Mouse (Mus musculus) layer of hippocampus, adult 18-20 months (tissue): Measurements from ENCODE around the gene Tars2. TPM values are rescaled to one million over a fixed set of nuclear protein-coding genes. Genes with fewer than 3 reads are reported as not detected.
A peak's percentile ranks its signal among the peaks of the same experiment; 100 is the strongest.
"Not testable (repeated sequence)": the region's sequence is repeated elsewhere in the genome, so short reads cannot be mapped to it uniquely, and the experiment has no call there.

Source experiments
- DNase-seq, 2 experiments: peaks; one replicate each; pipeline ENCODE4 v3.0.0; 2022; ENCODE audit warnings: low spot score in 2 of 2
- long read RNA-seq: library from polyadenylated mRNA; stranded (forward); transcript quantifications from one replicate; pipeline ENCODE4 v2.0.0, GENCODE M21; 2021
- total RNA-seq, 2 experiments: library from RNA; stranded (reverse); gene quantifications; 2 replicates each; pipeline ENCODE4 v1.2.3; 2021

Tars2 gene
- 10 to 100 TPM; 41.5 to 41.7 TPM for total RNA-seq
- long read RNA-seq, transcript Tars2-201 (18 exons, 2,400 nt) = major isoform, 39 of 67 reads
- long read RNA-seq, partial matches to known transcripts = 2 of 67 reads
- long read RNA-seq, other reads (novel, unspliced or antisense) = 25 of 67 reads

DNA sequence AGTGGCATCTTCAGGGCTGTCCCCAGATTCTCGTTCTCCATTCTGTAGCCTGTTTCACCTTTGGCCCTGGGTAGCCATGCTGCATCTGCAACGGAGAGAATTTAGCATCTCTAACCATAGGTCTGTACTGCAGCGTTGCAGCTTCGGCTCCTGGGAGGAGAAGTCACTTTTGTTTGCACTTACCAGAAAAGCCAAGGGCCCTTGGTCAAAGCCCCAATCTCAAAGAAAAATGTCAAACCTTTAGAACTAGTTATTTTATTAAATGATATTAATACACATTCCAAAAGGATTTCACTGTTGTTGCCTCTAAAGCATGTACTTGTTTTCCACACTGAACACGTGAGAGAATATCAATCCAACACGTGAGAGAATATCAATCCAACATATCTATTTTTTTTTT, at the start of gene Tars2:
Gene Tars2 (minus strand): TSS at position 101 of the 400 bp plus-strand sequence.
- DNase-seq = no peak

GRCm38 (mm10) chr3:95808384-95808783, 48.4 kb upstream of the Tars2 start:
- DNase-seq = no peak

DNA sequence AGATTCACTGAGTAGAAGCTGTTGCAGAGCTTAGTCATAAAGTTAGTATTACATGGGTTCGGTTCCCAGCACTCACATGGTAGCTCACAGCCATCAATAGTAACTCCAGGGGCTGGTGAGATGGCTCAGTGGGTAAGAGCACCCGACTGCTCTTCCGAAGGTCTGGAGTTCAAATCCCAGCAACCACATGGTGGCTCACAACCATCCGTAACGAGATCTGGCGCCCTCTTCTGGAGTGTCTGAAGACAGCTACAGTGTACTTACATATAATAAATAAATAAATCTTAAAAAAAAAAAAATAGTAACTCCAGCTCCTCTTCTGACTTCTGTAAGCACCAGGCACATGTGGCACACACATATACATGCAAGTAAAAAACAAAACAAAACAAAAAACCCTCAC, 47.6 kb upstream of the Tars2 start:
- DNase-seq = not testable (repeated sequence)

- no peak for DNase-seq
These were observed 46.7 kb upstream of the Tars2 start for GRCm38 (mm10) chr3:95806677-95807076.

- no peak for DNase-seq
These were observed 43.8 kb upstream of the Tars2 start for GRCm38 (mm10) chr3:95803851-95804250.

DNA sequence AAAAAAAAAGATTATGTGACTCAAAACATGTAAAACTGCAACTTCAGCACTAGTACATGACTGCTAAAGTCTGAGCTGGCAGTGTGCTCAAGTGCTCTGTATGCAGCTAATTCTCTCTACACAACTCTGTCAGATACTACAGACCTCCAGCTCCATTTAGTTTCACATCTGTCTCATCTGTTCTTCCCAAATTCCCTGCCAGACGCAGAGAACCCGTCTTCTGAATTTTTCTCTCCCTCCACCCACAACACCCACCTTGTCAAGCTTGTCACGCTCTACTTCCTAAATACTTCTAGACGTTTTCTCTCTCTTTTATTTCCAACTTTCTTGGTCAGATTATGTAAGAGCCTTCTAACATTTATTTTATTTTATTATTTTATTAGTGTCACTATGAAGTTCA, 38.8 kb upstream of the Tars2 start:
- DNase-seq = no peak

GRCm38 (mm10) chr3:95794299-95794698, 34.3 kb upstream of the Tars2 start:
- DNase-seq = no peak

DNA sequence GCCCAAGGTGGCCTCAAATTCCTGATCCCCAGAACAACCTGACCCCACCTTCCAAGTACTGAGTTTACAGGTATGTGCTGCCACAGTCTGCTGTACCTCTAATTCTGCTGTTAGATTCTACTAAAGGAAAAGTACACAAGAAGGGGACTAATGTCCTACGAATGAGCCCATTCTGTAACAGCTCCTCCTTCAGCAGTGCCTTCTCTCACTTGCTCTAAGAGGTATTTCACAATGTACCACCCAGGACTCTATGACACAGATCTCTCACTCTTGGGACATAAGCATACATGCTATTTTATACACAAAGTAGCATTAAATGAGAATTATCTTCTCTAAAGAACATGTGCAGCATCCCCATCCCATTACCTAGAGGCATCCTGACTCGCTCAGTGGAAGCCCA, 33.7 kb upstream of the Tars2 start:
- DNase-seq = no peak

GRCm38 (mm10) chr3:95785501-95785900, 25.5 kb upstream of the Tars2 start:
- DNase-seq = no peak

DNA sequence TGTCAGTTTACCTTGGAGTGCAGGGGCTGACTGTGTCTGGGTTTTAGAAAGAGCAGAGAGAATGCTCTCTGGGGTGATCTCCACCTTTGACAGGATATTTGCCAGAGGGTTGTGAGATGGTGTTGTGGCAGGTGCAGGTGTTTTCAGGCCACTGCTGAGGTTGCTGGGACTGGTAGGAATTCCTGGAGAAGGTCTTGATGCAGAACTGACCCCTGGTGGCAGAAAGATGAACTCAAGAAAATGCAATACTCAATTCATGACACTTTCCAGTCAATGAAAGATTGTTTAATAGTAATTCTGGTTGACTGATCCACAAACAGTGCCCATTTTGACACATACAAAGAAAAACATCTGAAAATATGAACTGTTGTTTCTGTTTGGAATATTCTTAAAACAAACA, 12.0 kb upstream of the Tars2 start:
- peak in 1 of 2 experiments; percentile 27 for DNase-seq

GRCm38 (mm10) chr3:95765534-95765933, 5.5 kb upstream of the Tars2 start:
- DNase-seq = no peak

GRCm38 (mm10) chr3:95763811-95764210, 3.8 kb upstream of the Tars2 start:
- DNase-seq = no peak

DNA sequence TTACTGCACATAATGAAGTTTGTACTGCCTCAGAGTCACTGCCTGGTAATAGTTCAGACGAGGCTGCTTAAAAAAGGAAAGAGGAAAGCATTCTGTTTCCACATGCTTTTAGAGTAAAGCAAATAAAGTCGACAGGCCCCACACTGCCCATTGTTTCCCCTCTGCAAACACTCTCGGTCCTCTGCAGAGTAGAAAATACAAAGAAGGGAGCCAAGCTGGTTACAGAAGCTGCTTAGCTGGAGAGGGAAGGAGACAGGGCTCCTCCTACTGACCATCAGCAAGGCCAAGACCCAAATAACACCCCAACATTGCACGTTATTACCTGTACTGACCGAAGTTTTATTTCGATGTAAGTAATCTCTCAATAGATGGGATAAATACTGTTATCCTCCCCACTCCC, 3.0 kb upstream of the Tars2 start:
- DNase-seq = no peak

DNA sequence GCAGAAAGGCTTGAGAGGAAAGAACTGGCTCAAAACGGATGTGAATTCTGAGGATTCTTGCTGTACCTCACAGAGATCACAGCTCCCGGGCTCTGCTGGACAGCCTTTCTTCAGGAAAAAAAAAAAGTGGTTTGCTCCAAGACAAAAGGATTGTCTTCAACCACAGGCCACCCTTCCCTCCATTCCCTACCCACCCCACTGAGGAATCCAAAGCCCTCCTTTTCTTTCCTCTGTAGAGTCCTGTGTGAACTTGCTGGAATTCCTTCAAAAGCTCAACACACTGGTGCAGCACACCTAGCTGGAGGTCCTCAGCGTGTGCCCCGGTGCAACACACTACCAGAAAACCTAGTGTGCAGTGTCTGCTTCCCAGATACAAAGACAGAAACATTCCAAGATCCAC, 1.8 kb upstream of the Tars2 start:
- no peak for DNase-seq

DNA sequence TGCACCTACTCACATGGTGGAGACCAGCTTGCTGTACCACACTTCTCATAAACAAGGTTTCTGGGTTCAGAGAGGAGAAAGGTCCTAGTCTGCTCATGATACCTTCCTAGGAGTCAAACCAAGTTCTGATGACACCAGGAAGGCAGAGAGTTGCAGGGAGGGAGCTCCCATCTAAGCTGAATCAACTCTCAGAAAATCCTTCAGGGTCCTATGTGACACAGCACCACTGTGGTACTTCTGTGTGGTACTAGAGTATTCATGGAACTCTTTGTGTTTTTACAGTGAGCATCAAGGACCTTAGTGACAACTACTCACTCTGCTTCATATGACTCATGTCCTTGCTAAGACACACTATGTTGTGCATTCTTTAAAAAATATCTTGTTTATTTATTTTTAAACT, 650 bp upstream of the Tars2 start:
- DNase-seq = no peak

DNA sequence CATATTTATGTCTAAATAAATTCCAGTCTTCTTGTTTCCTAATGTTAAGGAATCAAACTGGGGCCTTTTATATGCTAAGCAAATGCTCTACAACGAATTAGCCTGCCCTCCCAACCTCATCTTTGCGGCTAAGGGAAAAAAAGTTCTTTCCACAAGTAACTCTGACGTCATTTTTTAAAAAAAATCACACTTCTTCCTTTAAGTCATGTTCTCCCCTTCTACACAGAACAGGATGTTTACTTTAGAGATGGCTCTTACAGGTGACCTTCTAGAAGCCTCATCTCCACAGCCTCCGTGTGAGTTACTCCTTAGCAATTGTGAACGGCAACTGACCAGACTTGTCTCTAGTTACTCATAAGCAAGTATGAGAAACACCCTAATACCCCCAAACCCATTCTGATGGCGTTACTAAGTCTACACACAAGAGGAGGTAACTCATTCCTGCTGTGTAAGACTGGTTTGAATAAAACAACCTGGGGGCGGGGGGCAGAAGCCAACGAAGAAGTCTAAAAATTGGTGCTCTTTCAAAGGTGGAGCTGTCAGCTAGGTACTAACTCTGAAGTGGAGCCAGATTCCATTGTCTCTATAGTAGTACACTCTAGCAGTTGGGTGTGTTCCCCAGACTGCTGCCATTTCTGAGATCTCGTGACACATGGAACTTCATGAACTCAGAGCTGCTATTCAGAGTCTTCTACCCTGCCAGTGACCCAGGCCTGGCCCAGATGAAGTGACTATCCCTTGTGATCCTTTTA, 1.4 kb downstream of the Tars2 start:
- no peak for DNase-seq

DNA sequence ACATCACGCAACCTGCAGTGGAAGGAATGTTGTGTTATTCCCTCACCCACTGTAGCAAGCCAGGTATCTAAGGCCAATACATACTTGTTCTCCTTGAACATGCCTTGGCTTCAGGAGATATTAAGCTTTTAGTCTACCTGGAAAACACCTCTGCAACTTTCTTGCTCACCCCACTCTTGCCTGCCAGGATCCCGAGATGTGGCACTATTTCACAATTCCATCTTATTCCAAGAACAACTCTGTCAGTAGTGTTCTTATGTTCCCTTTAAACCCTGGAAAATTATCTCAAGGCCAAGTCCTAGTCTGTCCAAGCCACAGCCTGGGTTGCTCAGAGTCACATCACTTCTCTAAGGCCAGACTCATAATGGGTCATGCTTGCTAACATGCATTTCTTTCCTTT, 3.2 kb downstream of the Tars2 start:
- DNase-seq = no peak

DNA sequence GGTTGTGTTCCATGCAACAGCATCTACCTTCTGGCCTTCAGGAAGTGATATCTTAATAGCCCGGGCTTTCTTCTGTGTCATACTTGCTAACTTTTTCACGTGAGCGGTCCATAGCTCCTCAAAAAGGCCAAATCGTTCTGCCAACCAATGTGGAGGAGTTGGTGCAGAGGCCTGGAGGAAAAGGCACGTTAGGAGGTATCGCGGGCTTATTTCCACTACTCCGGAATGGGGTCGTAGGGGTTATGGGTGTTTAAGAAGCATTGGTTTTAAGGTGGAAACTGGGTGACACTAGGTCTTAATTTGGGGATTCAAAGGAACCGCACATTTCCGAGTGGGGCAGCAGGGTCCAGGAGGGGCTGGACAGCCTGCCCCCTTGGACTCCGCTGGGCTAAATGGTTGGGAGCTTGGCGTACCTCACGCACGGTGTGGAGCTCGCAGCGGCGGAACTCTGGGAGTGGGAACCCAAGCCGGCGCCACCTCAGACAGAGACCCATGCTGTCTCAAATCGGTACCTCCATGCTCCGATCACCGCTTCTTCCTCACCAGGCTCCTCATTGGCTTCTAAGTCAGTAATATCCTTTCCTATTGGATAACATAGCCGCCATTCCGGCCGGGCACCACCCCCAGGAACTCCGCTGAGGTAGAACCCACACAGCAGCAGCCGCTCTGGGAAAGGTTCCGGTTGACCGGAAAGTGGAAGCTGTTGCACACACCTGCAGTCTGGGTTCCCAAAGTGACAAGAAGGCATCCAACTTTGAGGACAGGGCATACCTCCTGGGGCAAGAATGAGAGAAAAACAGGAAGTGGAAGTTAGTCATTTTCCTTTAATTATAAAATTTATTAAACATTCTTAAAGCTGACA, 5.4 kb downstream of the Tars2 start:
- DNase-seq = peak; percentile 94 to 98

DNA sequence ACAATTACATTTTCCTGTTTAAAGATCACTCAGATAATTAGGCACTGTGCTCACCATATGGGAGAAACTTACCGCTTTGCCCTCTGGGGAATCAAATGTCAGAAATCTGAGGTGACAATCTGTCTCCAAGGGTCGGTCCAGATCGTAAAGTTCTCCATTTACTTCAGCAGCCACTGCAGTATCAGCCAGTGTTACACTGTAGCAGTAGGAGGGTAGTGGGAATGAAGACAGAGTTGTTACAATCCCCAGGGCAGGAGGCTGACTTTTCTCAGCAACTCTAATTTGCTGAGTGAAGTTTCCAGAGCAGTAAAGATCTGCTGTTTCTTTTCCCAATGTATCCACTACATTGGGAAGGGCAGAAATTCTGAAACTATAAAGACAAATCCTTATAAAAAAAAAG, 7.1 kb downstream of the Tars2 start:
- no peak for DNase-seq

DNA sequence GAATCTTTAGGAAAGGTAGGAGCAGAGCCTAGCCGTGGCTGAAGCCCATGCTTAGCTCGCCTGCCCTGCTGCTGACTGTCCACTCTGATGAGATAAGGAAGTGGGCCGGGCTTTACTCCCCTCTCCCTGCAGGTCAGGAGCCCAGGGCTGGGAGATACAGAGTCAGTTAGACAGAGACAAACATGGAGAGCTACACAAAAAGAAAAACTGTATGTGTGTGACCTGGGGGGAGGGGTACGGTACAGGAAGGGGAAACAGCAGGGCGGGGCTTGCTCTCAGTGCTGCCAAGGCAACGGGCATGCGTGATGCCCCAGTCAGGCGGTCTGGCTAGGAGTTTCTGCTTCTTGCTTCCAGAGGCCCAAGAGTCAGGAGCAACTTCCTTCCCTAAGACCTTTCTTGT, 19.6 kb downstream of the Tars2 start:
- DNase-seq = no peak

DNA sequence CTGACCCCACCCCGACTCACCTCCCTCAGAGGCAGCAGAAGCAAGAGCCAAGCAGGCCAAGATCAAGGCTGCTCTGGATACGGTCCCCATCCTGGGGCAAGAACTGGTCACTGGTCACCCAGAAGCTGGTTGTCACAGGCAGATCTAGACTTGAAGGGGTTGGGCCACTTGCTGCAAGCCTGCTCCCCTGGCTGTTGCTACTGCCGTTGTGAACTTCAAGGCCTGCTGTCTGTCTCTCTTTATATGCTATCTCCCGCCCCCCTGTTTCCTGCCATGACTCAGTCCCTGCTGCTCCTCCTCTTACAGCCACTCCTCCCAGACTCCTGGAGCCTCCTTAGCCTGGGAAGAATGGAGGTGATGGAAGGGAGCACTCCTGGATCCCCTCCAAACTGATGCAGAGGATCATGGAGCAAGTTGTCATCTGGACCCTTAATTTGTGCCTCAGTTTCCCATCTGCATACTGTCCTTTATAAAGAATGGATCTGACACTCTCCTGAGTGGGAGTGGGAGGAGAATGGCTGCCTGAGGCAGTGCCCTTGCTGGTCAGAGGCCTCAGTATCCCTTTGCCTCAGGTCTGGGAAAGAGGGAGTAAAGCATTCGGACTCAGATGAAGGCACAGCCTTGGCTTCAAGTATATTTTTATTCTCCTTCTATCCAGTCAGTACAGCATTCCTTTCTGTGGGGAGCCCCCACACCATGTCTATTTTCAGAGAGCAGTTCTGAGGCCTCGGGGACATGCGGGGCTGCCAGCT, 20.5 kb downstream of the Tars2 start, which contains the start of gene Ecm1:
Gene Ecm1 (minus strand): TSS at position 217 of the 752 bp plus-strand sequence.
- peak; percentile 28 to 63 for DNase-seq
